Mouse (Mus musculus) stomach, embryonic 14.5 days (tissue): ENCODE data around the gene Casz1. TPM values are rescaled to one million over a fixed set of nuclear protein-coding genes. Genes with fewer than 3 reads are reported as not detected.

ENCODE experiments used
- ATAC-seq: fragments of 200-750 bp; cut with Nextera tagmentation; 2 replicates; pipeline ENCODE4 v1.8.0; 2017; ENCODE audit warnings: low read depth, moderate TSS enrichment; ENCODE audit not compliant: insufficient number of reproducible peaks, insufficient read depth, low FRiP score
- H3K27ac ChIP-seq: fragments of 300-500 bp; sonication (generic); 2 replicates; pipeline ENCODE4 v1.5.1; 2014; ENCODE audit warnings: mild to moderate bottlenecking, low read length, moderate library complexity, mixed read lengths
- H3K27me3 ChIP-seq: fragments of 300-500 bp; sonication (generic); 2 replicates; pipeline ENCODE4 v1.6.1; 2014; ENCODE audit warnings: low read length, control low read depth, mixed read lengths; ENCODE audit not compliant: control insufficient read depth, insufficient read depth
- H3K36me3 ChIP-seq: fragments of 300-500 bp; sonication (generic); 2 replicates; pipeline ENCODE4 v1.6.1; 2014; ENCODE audit warnings: mild to moderate bottlenecking, control low read depth, low read length, moderate library complexity, mixed read lengths; ENCODE audit not compliant: control insufficient read depth, insufficient read depth
- H3K4me1 ChIP-seq: fragments of 300-500 bp; sonication (generic); 2 replicates; pipeline ENCODE4 v1.6.1; 2014; ENCODE audit warnings: low read length, control low read depth, mixed read lengths; ENCODE audit not compliant: control insufficient read depth, insufficient read depth
- H3K4me2 ChIP-seq: fragments of 300-500 bp; sonication (generic); replicated peaks from 2 replicates; pipeline ENCODE4 v1.6.1; 2014; ENCODE audit warnings: low read depth, low read length, control low read depth
- H3K4me3 ChIP-seq: fragments of 300-500 bp; sonication (generic); 2 replicates; pipeline ENCODE4 v1.5.1; 2014; ENCODE audit warnings: low read depth, low read length, control low read depth
- H3K9ac ChIP-seq: fragments of 300-500 bp; sonication (generic); replicated peaks from 2 replicates; pipeline ENCODE4 v1.6.1; 2014; ENCODE audit warnings: low read depth, mild to moderate bottlenecking, control low read depth, low read length, moderate library complexity, mixed read lengths
- H3K9me3 ChIP-seq: fragments of 300-500 bp; sonication (generic); 2 replicates; pipeline ENCODE4 v1.6.1; 2016; ENCODE audit warnings: low read depth, low read length, control low read depth; ENCODE audit not compliant: control insufficient read depth
- WGBS: fragments of 180-500 bp; shearing (Covaris S2); extraction: QIAGEN DNeasy Blood & Tissue Kit; methylation state at CpG from one replicate; pipeline ENCODE4 v1.1.7; 2014; 5-methylcytosine and 5-hydroxymethylcytosine counted together
- polyA plus RNA-seq: library from polyadenylated mRNA; unstranded; fragments of >200 nt; fragmentation: Nextera tagmentation; extraction: Ambion mirVana; gene quantifications from 2 replicates; pipeline ENCODE4 v1.2.1, GENCODE M21; 2014

Casz1 gene
- polyA plus RNA-seq, 1 experiment from 2014 or later: 10.3 TPM

- Histone ChIP-seq H3K27me3 (no peaks in the 10 kb centered on the region), H3K4me3 (no peak overlapping the region), H3K4me1 (peaks cover 10% of the 10 kb centered on the region; the same call in 1 of the 2 replicates), H3K36me3 (no peaks in the 10 kb centered on the region), H3K27ac (no peak overlapping the region), H3K4me2 (no peak overlapping the region), H3K9ac (no peak overlapping the region), H3K9me3 (no peaks in the 10 kb centered on the region)
- WGBS: 98% methylated on average over 4 of the region's 4 CpGs
- no peak for ATAC-seq
Observed at GRCm38 (mm10) chr4:148870496-148870895, 66.3 kb downstream of the Casz1 start.

GRCm38 (mm10) chr4:148871751-148872334 lies 67.6 kb downstream of the Casz1 start:
- H3K36me3 ChIP-seq: no peaks in the 10 kb centered on the region
- H3K9me3 ChIP-seq: no peaks in the 10 kb centered on the region
- H3K27ac ChIP-seq: no peak overlapping the region
- no peak overlapping the region for H3K4me3 ChIP-seq
- no peak overlapping the region for H3K4me2 ChIP-seq
- no peak; the same call in 1 of the 2 replicates for ATAC-seq
- H3K27me3 ChIP-seq: no peaks in the 10 kb centered on the region
- peaks cover 10% of the 10 kb centered on the region; the same call in 1 of the 2 replicates for H3K4me1 ChIP-seq
- WGBS: 43% methylated on average over 10 of the region's 10 CpGs
- H3K9ac ChIP-seq: no peak overlapping the region

- Histone ChIP-seq H3K27me3 (no peaks in the 10 kb centered on the region), H3K4me2 (no peak overlapping the region), H3K36me3 (no peaks in the 10 kb centered on the region), H3K27ac (no peak overlapping the region), H3K4me1 (peaks cover 10% of the 10 kb centered on the region; the same call in 1 of the 2 replicates), H3K4me3 (no peak overlapping the region), H3K9ac (no peak overlapping the region), H3K9me3 (no peaks in the 10 kb centered on the region)
- WGBS: 64% methylated on average over 9 of the region's 9 CpGs
- ATAC-seq: no peak
Observed at GRCm38 (mm10) chr4:148872372-148872771, 68.1 kb downstream of the Casz1 start.

GRCm38 (mm10) chr4:148872783-148873182 lies 68.6 kb downstream of the Casz1 start:
- Histone ChIP-seq H3K9me3 (no peaks in the 10 kb centered on the region), H3K36me3 (no peaks in the 10 kb centered on the region), H3K4me2 (no peak overlapping the region), H3K9ac (no peak overlapping the region), H3K4me1 (peaks cover 10% of the 10 kb centered on the region; the same call in 1 of the 2 replicates), H3K27ac (no peak overlapping the region), H3K27me3 (no peaks in the 10 kb centered on the region), H3K4me3 (no peak overlapping the region)
- no peak for ATAC-seq
- WGBS: 43% methylated on average over 12 of the region's 12 CpGs

GRCm38 (mm10) chr4:148876166-148876565 lies 71.9 kb downstream of the Casz1 start:
- H3K4me1 ChIP-seq: peaks cover 18% of the 10 kb centered on the region
- WGBS: 85% methylated on average over 9 of the region's 9 CpGs
- no peak overlapping the region for H3K9ac ChIP-seq
- H3K4me3 ChIP-seq: no peak overlapping the region
- no peak for ATAC-seq
- H3K27ac ChIP-seq: no peak overlapping the region
- no peak overlapping the region for H3K4me2 ChIP-seq
- H3K27me3 ChIP-seq: no peaks in the 10 kb centered on the region
- H3K9me3 ChIP-seq: no peaks in the 10 kb centered on the region
- no peaks in the 10 kb centered on the region for H3K36me3 ChIP-seq

- no peak overlapping the region for H3K9ac ChIP-seq
Observed at GRCm38 (mm10) chr4:148876867-148877266, 72.6 kb downstream of the Casz1 start.

GRCm38 (mm10) chr4:148878192-148878983 lies 74.2 kb downstream of the Casz1 start:
- no peak overlapping the region for H3K4me2 ChIP-seq
- no peaks in the 10 kb centered on the region for H3K27me3 ChIP-seq
- no peak overlapping the region for H3K4me3 ChIP-seq
- no peaks in the 10 kb centered on the region for H3K36me3 ChIP-seq
- peaks cover 12% of the 10 kb centered on the region for H3K4me1 ChIP-seq
- no peaks in the 10 kb centered on the region for H3K9me3 ChIP-seq
- 65% methylated on average over 11 of the region's 11 CpGs for WGBS
- no peak overlapping the region for H3K27ac ChIP-seq
- H3K9ac ChIP-seq: no peak overlapping the region
- ATAC-seq: no peak

More at GRCm38 (mm10) chr4:148876867-148877266, 72.6 kb downstream of the Casz1 start:
- H3K27ac ChIP-seq: no peak overlapping the region
- no peaks in the 10 kb centered on the region for H3K9me3 ChIP-seq
- WGBS: 71% methylated on average over 8 of the region's 8 CpGs
- no peaks in the 10 kb centered on the region for H3K36me3 ChIP-seq
- peaks cover 16% of the 10 kb centered on the region for H3K4me1 ChIP-seq
- no peak overlapping the region for H3K4me3 ChIP-seq
- no peak for ATAC-seq
- H3K27me3 ChIP-seq: no peaks in the 10 kb centered on the region
- H3K4me2 ChIP-seq: no peak overlapping the region

- H3K9ac ChIP-seq: no peak overlapping the region
- WGBS: 55% methylated on average over 11 of the region's 11 CpGs
- H3K4me1 ChIP-seq: peaks cover 12% of the 10 kb centered on the region
- no peaks in the 10 kb centered on the region for H3K27me3 ChIP-seq
- H3K9me3 ChIP-seq: no peaks in the 10 kb centered on the region
- H3K4me3 ChIP-seq: no peak overlapping the region
- no peaks in the 10 kb centered on the region for H3K36me3 ChIP-seq
- H3K4me2 ChIP-seq: no peak overlapping the region
- peak; percentile 38; the same call in 1 of the 2 replicates for ATAC-seq
- H3K27ac ChIP-seq: no peak overlapping the region; the same call in 1 of the 2 replicates
Observed at GRCm38 (mm10) chr4:148878984-148879610, 74.9 kb downstream of the Casz1 start.
